Mouse (Mus musculus): Measurements from ENCODE around the gene Pld1.

Pld1 gene

GRCm38 (mm10) chr3:28158916-28159315 lies 220.4 kb downstream of the Pld1 start:
- DNase-seq (ENCODE audit: low spot score): no peak

GRCm38 (mm10) chr3:28162346-28162745 lies 223.9 kb downstream of the Pld1 start:
- no peak for DNase-seq (ENCODE audit: low spot score)

GRCm38 (mm10) chr3:28164678-28165077 lies 226.2 kb downstream of the Pld1 start:
- DNase-seq (ENCODE audit: low spot score): no peak

- DNase-seq (ENCODE audit: low spot score): peak; percentile 73
These were observed 227.1 kb downstream of the Pld1 start for GRCm38 (mm10) chr3:28165598-28165997.

GRCm38 (mm10) chr3:28167796-28168505 lies 229.5 kb downstream of the Pld1 start:
- no peak for DNase-seq (ENCODE audit: low spot score)

GRCm38 (mm10) chr3:28170911-28171618 lies 232.6 kb downstream of the Pld1 start:
- DNase-seq (ENCODE audit: low spot score): no peak

GRCm38 (mm10) chr3:28175997-28176967 lies 237.8 kb downstream of the Pld1 start:
- peak; percentile 51 for DNase-seq (ENCODE audit: low spot score)

- DNase-seq (ENCODE audit: low spot score): no peak
These were observed 239.8 kb downstream of the Pld1 start for GRCm38 (mm10) chr3:28178333-28178732.

Data from layer of hippocampus, adult 9-10 months (tissue).